Mouse (Mus musculus): ENCODE measurements around the gene Psmb5. TPM values are rescaled to one million over a fixed set of nuclear protein-coding genes. Genes with fewer than 3 reads are reported as not detected.

The Psmb5 gene
- polyA plus RNA-seq, 1 experiment from 2014 or later = 361 TPM

DNA sequence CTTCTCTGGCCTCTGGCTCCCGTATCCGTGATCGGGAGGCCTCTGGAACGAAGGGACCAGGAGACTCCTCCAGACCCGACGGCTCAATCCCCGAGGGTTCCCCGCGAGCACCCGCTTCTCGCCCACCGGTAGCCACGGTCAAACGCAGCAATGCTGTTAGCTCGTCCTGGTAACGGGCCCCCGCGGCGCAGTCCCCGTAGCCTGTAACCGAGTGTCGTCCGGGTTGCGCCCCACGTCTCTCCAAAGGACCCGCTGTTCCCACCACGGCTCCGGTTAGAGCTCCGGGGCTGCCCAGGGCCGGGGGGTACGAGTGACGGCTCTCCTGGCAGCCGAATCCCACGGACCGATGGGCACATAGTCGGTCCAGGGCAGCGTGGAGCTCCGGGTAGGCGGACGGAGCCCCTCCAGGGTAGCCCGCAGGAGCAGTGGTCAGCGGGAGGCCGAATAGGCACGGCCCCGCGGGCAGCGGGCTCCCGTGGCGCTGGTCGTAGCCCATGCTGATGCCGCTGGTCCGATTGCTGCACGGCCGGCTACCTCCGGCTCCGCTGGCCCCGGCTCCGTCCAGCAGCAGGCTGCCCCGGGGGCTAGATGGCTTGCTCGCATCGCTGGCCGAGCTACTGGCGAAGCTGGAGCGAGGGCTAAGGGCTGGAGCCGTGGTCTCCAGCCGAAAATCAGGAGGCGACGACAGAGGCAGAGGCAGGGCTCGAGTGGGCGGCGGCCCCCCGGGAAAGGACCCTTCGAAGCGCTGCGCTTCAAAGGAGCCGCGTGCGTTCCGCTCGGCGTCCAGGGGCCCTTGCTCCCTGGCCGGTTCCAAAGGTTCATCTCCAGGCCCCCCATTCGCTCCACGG, 41.4 kb downstream of the Psmb5 start:
- ATAC-seq (ENCODE audit: insufficient number of reproducible peaks, insufficient read depth, low FRiP score, low read depth) = no peak
- H3K4me2 ChIP-seq (replicated peaks; ENCODE audit: low read depth, low read length) = peak overlapping the region; percentile 75
- peaks cover 9% of the 10 kb centered on the region for H3K36me3 ChIP-seq (ENCODE audit: control insufficient read depth, insufficient read depth, low read length)
- peak overlapping the region; percentile 95 for H3K27ac ChIP-seq (ENCODE audit: low read length)
- under 1% methylated on average over 83 of the region's 84 CpGs for WGBS
- peak overlapping the region; percentile 93 for H3K4me3 ChIP-seq (ENCODE audit: low read depth, low read length)
- peak overlapping the region; percentile 91 for H3K9ac ChIP-seq (replicated peaks; ENCODE audit: low read depth, low read length)
- no peaks in the 10 kb centered on the region for H3K9me3 ChIP-seq (ENCODE audit: control insufficient read depth, low read depth, low read length)
- no peaks in the 10 kb centered on the region for H3K27me3 ChIP-seq (ENCODE audit: control insufficient read depth, insufficient read depth, low read length)
- peaks cover 39% of the 10 kb centered on the region for H3K4me1 ChIP-seq (ENCODE audit: control insufficient read depth, insufficient read depth, low read length)

DNA sequence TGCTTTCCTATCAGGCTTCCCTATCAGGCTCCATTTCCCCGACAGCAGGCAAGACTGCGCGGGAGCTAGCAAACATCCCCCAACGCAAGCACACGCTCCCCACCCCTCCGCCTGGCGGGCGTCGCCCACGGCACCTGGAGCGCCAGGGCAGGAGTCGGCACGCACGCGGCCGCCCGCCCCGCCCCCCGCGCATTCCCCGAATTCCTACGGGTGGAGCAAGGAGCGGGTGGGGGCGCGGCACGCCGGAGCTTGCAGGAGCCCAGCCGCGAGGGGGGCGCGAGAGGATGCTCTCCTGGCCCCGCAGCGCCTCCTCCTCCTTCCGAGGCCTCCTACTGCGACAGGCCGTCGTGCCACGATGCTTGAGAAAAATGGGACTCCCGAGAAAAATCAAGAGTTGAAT, 42.2 kb downstream of the Psmb5 start:
- Histone ChIP-seq H3K4me3 (ENCODE audit: low read depth, low read length) (peak overlapping the region; percentile 93), H3K4me1 (ENCODE audit: control insufficient read depth, insufficient read depth, low read length) (peaks cover 39% of the 10 kb centered on the region), H3K36me3 (ENCODE audit: control insufficient read depth, insufficient read depth, low read length) (peaks cover 16% of the 10 kb centered on the region), H3K27me3 (ENCODE audit: control insufficient read depth, insufficient read depth, low read length) (no peaks in the 10 kb centered on the region), H3K9ac (replicated peaks; ENCODE audit: low read depth, low read length) (peak overlapping the region; percentile 91), H3K9me3 (ENCODE audit: control insufficient read depth, low read depth, low read length) (no peaks in the 10 kb centered on the region), H3K4me2 (replicated peaks; ENCODE audit: low read depth, low read length) (peak overlapping the region; percentile 75), H3K27ac (ENCODE audit: low read length) (peak overlapping the region; percentile 95; the same call in 1 of the 2 replicates)
- WGBS = 2% methylated on average over 38 of the region's 39 CpGs
- peak; percentile 15; the same call in 1 of the 2 replicates for ATAC-seq (ENCODE audit: insufficient number of reproducible peaks, insufficient read depth, low FRiP score, low read depth)

DNA sequence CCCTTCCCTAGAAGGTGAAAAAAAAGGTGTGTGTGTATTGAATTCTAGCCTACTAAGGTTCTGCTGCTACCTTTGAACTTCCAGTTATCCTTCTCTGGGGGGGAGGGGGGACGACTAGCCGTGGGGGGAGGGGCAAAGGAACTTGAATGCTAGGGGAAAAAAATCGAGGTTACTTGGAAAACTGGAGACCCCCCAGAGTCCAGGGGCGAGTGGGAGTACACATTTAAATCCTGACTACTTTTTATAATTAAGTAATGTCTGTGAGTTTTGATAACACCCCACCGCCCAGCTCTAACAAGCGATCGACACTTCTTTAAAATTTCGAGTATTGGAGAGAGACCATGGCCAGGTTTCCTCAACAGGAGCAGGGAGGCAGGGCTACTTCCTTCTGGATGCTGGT, 42.8 kb downstream of the Psmb5 start:
- WGBS = 3% methylated on average over 8 of the region's 8 CpGs
- ATAC-seq (ENCODE audit: insufficient number of reproducible peaks, insufficient read depth, low FRiP score, low read depth) = no peak
- Histone ChIP-seq H3K9me3 (ENCODE audit: control insufficient read depth, low read depth, low read length) (no peaks in the 10 kb centered on the region), H3K27me3 (ENCODE audit: control insufficient read depth, insufficient read depth, low read length) (no peaks in the 10 kb centered on the region), H3K27ac (ENCODE audit: low read length) (peak overlapping the region; percentile 57; the same call in 1 of the 2 replicates), H3K9ac (replicated peaks; ENCODE audit: low read depth, low read length) (peak overlapping the region; percentile 91), H3K4me3 (ENCODE audit: low read depth, low read length) (peak overlapping the region; percentile 93), H3K36me3 (ENCODE audit: control insufficient read depth, insufficient read depth, low read length) (peaks cover 20% of the 10 kb centered on the region), H3K4me1 (ENCODE audit: control insufficient read depth, insufficient read depth, low read length) (peaks cover 39% of the 10 kb centered on the region), H3K4me2 (replicated peaks; ENCODE audit: low read depth, low read length) (peak overlapping the region; percentile 75)

DNA sequence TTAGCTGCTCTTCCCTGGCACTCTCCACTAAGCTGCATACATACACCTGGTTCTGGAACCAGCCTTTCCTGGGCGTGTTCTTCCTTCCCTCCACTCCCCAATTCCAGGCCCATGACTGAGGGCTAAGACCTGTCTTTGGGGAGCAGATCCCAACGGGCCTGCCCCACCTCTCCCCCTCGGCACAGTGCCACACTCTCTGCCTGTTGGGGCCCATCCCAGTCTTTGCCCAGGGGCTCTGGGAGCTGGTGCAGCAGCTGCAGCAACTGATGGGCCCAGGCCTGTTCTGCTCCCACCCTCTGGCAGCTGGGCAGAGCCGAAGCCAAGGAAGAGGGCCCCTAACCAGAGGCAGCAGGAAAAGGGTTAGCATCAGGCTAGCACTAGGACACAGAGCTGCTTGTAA, 43.6 kb downstream of the Psmb5 start:
- Histone ChIP-seq H3K36me3 (ENCODE audit: control insufficient read depth, insufficient read depth, low read length) (peaks cover 27% of the 10 kb centered on the region), H3K4me1 (ENCODE audit: control insufficient read depth, insufficient read depth, low read length) (peaks cover 39% of the 10 kb centered on the region), H3K27me3 (ENCODE audit: control insufficient read depth, insufficient read depth, low read length) (no peaks in the 10 kb centered on the region), H3K4me3 (ENCODE audit: low read depth, low read length) (peak overlapping the region; percentile 93), H3K9ac (replicated peaks; ENCODE audit: low read depth, low read length) (no peak overlapping the region), H3K9me3 (ENCODE audit: control insufficient read depth, low read depth, low read length) (no peaks in the 10 kb centered on the region), H3K4me2 (replicated peaks; ENCODE audit: low read depth, low read length) (peak overlapping the region; percentile 75), H3K27ac (ENCODE audit: low read length) (peak overlapping the region; percentile 79)
- ATAC-seq (ENCODE audit: insufficient number of reproducible peaks, insufficient read depth, low FRiP score, low read depth) = no peak
- WGBS = 15% methylated on average over 4 of the region's 4 CpGs

DNA sequence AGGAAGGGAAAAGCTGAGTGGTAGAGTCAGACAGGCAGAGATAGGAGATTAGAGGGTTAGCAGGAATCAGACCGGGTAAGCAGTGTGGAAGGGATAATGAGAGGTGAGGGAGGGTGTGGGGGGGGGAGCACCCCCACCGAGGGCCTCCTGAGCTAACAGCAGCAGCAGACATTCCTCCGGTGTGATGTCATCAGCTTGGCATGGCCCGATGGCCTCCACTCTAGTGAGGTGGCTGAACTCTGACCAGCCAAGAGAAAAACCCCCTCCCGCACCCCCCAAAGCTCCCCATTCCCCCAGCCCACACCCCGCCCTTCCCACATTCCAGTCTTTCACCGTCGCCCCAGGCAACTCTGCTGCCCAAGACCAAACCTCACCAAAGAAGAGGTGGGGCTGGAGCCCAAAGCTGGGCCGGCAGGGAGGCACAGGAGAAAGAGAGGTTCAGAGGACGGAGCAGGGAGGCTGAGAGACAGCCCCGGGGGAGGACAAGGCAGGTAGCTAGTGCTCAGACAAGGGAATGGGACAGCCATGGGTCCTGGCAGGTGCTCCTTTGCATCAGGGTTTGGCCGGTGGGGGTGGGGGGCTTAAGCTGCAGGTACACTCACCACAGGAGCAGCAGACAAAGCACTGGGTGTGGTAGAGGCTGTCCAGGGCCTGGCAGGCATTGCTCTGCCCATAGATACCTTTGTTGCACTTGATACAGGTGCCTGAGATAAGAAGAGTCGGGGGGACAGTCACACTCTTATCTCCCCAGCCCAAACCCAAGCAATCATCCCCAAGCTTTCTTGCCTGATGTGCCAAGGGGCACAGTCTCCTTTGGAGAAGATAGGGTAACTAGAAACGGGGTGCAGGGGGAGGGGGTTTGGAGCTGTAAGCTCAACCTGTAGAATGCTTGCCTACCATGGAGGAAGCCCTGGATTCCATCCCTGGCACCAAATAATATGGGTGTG, 44.8 kb downstream of the Psmb5 start:
- peak; percentile 21; the same call in 1 of the 2 replicates for ATAC-seq (ENCODE audit: insufficient number of reproducible peaks, insufficient read depth, low FRiP score, low read depth)
- Histone ChIP-seq H3K4me3 (ENCODE audit: low read depth, low read length) (peak overlapping the region; percentile 93), H3K27me3 (ENCODE audit: control insufficient read depth, insufficient read depth, low read length) (no peaks in the 10 kb centered on the region), H3K27ac (ENCODE audit: low read length) (peak overlapping the region; percentile 79), H3K9me3 (ENCODE audit: control insufficient read depth, low read depth, low read length) (no peaks in the 10 kb centered on the region), H3K36me3 (ENCODE audit: control insufficient read depth, insufficient read depth, low read length) (peaks cover 36% of the 10 kb centered on the region), H3K9ac (replicated peaks; ENCODE audit: low read depth, low read length) (peak overlapping the region; percentile 30; the same call in 1 of the 2 replicates), H3K4me2 (replicated peaks; ENCODE audit: low read depth, low read length) (peak overlapping the region; percentile 75), H3K4me1 (ENCODE audit: control insufficient read depth, insufficient read depth, low read length) (peaks cover 32% of the 10 kb centered on the region)
- WGBS = 12% methylated on average over 13 of the region's 14 CpGs

DNA sequence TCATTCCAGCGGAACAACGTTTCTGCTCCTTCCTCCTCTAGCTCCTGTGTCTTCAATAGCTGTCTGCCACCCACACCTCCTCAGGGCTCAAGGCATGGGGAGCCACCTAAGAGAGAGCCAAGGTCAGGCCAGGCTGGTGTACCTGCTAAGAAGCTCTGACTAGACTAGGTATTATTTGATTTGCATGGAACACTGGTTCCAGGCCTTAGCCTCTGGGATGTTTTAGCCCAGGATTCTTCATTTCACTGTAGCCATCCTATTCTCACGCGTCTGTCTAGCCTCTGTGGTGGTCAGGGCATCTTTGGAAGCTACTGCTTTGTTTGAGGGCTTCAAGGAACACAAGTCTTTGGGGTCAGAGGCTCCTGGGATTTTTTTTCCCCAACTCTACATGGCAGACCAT, 45.7 kb downstream of the Psmb5 start:
- peaks cover 43% of the 10 kb centered on the region for H3K36me3 ChIP-seq (ENCODE audit: control insufficient read depth, insufficient read depth, low read length)
- H3K9me3 ChIP-seq (ENCODE audit: control insufficient read depth, low read depth, low read length) = no peaks in the 10 kb centered on the region
- WGBS = 62% methylated on average over 4 of the region's 4 CpGs
- ATAC-seq (ENCODE audit: insufficient number of reproducible peaks, insufficient read depth, low FRiP score, low read depth) = no peak
- 0 out of 2 replicates have a peak overlapping the region, but pooled peaks have one; percentile 33 for H3K27ac ChIP-seq (ENCODE audit: low read length)
- no peak overlapping the region for H3K4me2 ChIP-seq (replicated peaks; ENCODE audit: low read depth, low read length)
- H3K4me3 ChIP-seq (ENCODE audit: low read depth, low read length) = no peak overlapping the region
- H3K27me3 ChIP-seq (ENCODE audit: control insufficient read depth, insufficient read depth, low read length) = no peaks in the 10 kb centered on the region
- H3K9ac ChIP-seq (replicated peaks; ENCODE audit: low read depth, low read length) = no peak overlapping the region
- H3K4me1 ChIP-seq (ENCODE audit: control insufficient read depth, insufficient read depth, low read length) = peaks cover 32% of the 10 kb centered on the region

DNA sequence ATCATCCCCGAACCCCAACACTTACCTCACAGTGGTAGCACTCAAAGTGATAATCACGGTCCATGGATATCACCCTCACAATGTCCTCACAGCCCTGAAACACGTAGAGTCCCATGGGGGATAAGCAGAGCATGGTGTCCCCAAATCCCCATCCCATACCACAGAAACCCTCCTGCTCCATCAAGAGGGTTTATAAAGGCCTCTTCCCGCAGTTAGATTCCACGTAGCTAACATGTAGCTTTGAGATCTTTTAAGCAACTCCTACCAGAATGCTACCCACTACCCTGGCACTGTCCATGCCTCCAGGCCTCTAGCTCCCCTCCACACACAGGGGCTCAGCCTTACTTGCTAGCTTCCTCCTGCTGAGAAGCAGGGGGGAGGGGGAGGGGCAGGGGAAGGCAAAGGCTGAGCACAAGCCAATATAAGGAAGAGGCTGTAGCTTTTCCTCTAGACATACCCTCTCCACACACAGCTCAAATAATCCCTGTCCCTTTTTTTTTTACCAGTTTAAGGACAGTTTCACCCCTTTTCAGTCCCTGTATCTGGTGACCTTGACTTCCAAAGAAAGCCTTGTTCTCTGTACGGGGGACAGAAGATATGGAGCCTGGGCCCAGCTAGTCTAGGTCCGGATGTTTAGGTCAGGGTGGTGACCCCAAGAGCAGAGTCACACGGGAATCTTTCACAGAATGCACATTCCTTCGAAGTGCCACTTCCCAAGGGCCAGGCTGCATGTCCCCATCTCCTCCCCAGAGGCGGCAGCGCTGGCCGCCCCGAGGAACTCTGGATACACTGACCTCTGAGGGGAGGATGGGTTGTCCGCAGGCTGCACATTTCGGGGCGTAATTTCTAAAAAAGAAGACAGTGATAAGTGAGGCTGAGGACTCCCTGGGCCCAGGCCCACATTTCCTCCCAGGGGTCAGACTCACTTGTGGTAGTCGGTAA, 48.1 kb downstream of the Psmb5 start:
- 57% methylated on average over 17 of the region's 17 CpGs for WGBS
- no peak overlapping the region for H3K4me2 ChIP-seq (replicated peaks; ENCODE audit: low read depth, low read length)
- H3K4me1 ChIP-seq (ENCODE audit: control insufficient read depth, insufficient read depth, low read length) = peaks cover 27% of the 10 kb centered on the region
- no peaks in the 10 kb centered on the region for H3K27me3 ChIP-seq (ENCODE audit: control insufficient read depth, insufficient read depth, low read length)
- ATAC-seq (ENCODE audit: insufficient number of reproducible peaks, insufficient read depth, low FRiP score, low read depth) = no peak
- H3K27ac ChIP-seq (ENCODE audit: low read length) = no peak overlapping the region
- no peak overlapping the region for H3K4me3 ChIP-seq (ENCODE audit: low read depth, low read length)
- H3K9me3 ChIP-seq (ENCODE audit: control insufficient read depth, low read depth, low read length) = no peaks in the 10 kb centered on the region
- peaks cover 47% of the 10 kb centered on the region for H3K36me3 ChIP-seq (ENCODE audit: control insufficient read depth, insufficient read depth, low read length)
- no peak overlapping the region for H3K9ac ChIP-seq (replicated peaks; ENCODE audit: low read depth, low read length)
